In the genomic region with DNA sequence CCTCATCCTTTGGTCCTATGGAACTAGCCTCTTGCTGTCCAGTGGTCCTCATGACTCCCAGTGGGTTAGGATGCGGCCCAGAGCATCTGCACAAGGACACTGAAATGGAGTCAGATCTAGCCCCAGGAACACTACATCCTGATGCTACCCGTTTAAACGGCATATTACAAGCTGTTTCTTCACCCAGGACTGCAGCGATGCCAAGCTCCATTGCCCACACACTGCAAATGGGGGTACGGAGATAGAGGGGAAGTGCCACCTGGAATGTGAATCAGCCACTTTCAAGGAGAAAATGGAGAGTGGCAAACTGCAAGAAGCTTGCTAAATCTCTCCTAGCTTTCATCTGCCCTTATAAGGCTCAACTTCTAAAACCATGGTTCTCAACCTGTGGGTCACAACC, we compare ENCODE assay signal across 19 mouse cellular contexts.
"Had no signal": no experiment of that assay in that cellular context is flagged by ENCODE, and none has a peak within 500 bp of the region (broad histone marks: within the 10 kb centered on the region; RNA-seq: fewer than 3 reads in every experiment).

No protein-coding gene starts in this region.

- DNase-seq: kidney, adult 2 months; kidney, postnatal 25 days; liver, postnatal 0 days; lung, embryonic 14.5 days; retina, postnatal 1 day; thymus, adult 2 months; thymus, postnatal 14 days; thymus, postnatal 4 days had no signal

- H3K27me3 ChIP-seq: limb, embryonic 12.5 days; limb, embryonic 15.5 days; midbrain, embryonic 12.5 days had no signal

- H3K4me2 ChIP-seq: limb, embryonic 12.5 days; limb, embryonic 15.5 days; liver, embryonic 11.5 days; lung, embryonic 14.5 days; midbrain, embryonic 12.5 days; midbrain, embryonic 15.5 days had no signal

- ATAC-seq: intestine, postnatal 0 days; liver, postnatal 0 days; lung, postnatal 0 days; midbrain, embryonic 15.5 days had no signal

- H3K36me3 ChIP-seq: limb, embryonic 12.5 days; limb, embryonic 15.5 days; midbrain, embryonic 12.5 days; midbrain, embryonic 15.5 days had no signal

- H3K9ac ChIP-seq: limb, embryonic 12.5 days; limb, embryonic 15.5 days; liver, embryonic 14.5 days; liver, postnatal 0 days; lung, embryonic 14.5 days; midbrain, embryonic 12.5 days; midbrain, embryonic 15.5 days had no signal

- H3K27ac ChIP-seq: kidney, postnatal 0 days; limb, embryonic 12.5 days; limb, embryonic 15.5 days; liver, embryonic 14.5 days; macrophage; midbrain, embryonic 12.5 days; midbrain, embryonic 15.5 days; stomach, postnatal 0 days had no signal

- H3K4me1 ChIP-seq: limb, embryonic 12.5 days; limb, embryonic 15.5 days; midbrain, embryonic 12.5 days had no signal

- H3K4me3 ChIP-seq: limb, embryonic 12.5 days; limb, embryonic 15.5 days; midbrain, embryonic 12.5 days; midbrain, embryonic 15.5 days had no signal

- H3K9me3 ChIP-seq: limb, embryonic 12.5 days; limb, embryonic 15.5 days; midbrain, embryonic 12.5 days; midbrain, embryonic 15.5 days had no signal
